Mouse (Mus musculus): Measurements from ENCODE around the gene Adamts20.
"Not testable (repeated sequence)": the region's sequence is repeated elsewhere in the genome, so short reads cannot be mapped to it uniquely, and the experiment has no call there.

Adamts20 gene

DNA sequence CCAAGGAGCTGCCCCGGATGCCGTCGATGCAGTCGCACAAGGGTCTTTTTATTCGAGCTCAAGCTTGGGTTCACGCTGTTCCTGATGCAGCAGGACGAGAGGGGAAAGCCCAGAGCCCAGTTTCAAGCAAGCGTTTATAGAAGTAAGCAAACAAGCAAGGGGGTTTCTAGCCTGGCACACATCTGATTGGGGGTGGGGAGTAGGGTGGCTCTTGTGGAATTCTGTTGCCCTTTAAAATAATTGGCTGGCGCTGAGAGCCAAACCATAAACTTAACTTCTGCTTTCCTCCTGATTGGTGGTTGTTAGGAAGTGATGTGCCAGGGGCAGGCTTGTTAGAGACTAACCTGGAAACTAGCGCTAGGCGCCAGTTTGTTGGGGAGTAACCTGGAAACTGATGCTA lies at the start of gene Adamts20:
Gene Adamts20 (minus strand): TSS at position 101 of the 400 bp plus-strand sequence.
- no peaks in the 10 kb centered on the region for H3K27me3 ChIP-seq (ENCODE audit: insufficient read depth, low read length)
- H3K4me3 ChIP-seq (replicated peaks; ENCODE audit: low read length): no peak within 1 kb of the TSS
- TF ChIP-seq CTCF (conservative IDR thresholded peaks at IDR 0.05; ENCODE audit: low read length): no peak
- TF ChIP-seq POU5F1 (IDR thresholded peaks at IDR 0.05; ENCODE audit: borderline replicate concordance, low read length): no peak
- no peak for TF ChIP-seq NANOG (IDR thresholded peaks at IDR 0.05; ENCODE audit: borderline replicate concordance, low read length)
- no peaks in the 10 kb centered on the region for H3K36me3 ChIP-seq (ENCODE audit: insufficient read depth, low read length)
- no peaks in the 10 kb centered on the region for H3K9me3 ChIP-seq (ENCODE audit: low read length)
- H3K4me1 ChIP-seq (replicated peaks; ENCODE audit: low read depth, low read length): no peaks in the 10 kb centered on the region

DNA sequence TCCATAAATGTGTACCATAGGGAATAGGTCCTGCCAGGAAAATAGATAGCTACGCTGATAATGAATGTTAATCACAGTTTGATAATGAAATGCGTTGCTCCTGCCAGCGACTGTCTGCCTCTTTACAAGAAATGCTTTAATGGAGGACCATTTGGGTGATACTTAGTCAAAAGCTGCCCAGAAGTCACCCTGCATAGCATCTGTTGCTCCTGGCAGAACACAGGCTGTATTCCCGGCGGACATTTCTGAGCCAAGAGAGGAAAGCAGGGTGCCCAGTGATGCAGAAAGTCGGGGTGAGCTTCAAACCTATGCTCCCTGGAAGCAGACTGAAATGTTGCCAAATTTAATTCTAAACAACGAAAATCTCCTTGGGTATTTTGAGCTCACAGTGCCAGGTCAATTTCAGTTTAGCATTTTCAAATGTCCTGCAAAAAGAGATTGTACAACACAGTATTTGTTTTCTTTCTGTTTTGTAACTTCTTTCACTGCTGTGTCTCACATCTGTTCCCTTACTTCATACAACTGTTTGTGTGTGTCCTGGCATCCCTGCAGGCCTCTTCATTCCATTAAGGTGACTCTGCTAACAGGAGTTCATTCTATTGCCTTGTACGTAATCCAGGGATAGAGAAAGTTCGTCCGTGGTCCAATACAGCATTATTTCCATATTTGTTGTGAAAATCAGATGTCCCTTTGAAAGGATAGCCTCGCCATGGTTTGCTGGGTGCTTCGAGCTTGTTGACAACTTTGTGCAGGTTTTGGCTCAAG lies 38.4 kb upstream of the Adamts20 start:
- no peaks in the 10 kb centered on the region for H3K36me3 ChIP-seq (ENCODE audit: insufficient read depth, low read length)

DNA sequence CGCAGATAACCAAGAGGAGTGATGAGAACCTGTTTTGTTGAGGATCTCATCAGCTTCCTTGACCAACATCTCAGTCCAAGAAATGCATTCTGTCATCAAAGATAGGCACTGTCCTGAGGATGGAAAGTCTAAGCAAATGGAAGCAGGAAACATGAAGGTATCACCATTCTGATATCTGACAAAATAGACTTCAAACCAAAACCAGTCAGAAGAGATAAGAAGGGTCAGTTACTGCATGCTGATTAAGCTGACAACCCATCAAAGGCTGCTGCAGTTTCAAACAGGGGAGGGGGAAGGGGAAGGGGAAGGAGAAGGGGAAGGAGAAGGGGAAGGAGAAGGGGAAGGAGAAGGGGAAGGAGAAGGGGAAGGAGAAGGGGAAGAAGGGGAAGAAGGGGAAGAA lies 34.0 kb upstream of the Adamts20 start:
- TF ChIP-seq NANOG (IDR thresholded peaks at IDR 0.05; ENCODE audit: borderline replicate concordance, low read length) (no peak), CTCF (conservative IDR thresholded peaks at IDR 0.05; ENCODE audit: low read length) (no peak), POU5F1 (IDR thresholded peaks at IDR 0.05; ENCODE audit: borderline replicate concordance, low read length) (no peak)
- peaks cover 2% of the 10 kb centered on the region; the same call in 1 of the 2 replicates for H3K9me3 ChIP-seq (ENCODE audit: low read length)
- no peak overlapping the region for H3K4me3 ChIP-seq (replicated peaks; ENCODE audit: low read length)
- no peaks in the 10 kb centered on the region for H3K27me3 ChIP-seq (ENCODE audit: insufficient read depth, low read length)
- no peaks in the 10 kb centered on the region for H3K36me3 ChIP-seq (ENCODE audit: insufficient read depth, low read length)
- H3K4me1 ChIP-seq (replicated peaks; ENCODE audit: low read depth, low read length): no peaks in the 10 kb centered on the region

More for the DNA sequence above, 38.4 kb upstream of the Adamts20 start:
- TF ChIP-seq POU5F1 (IDR thresholded peaks at IDR 0.05; ENCODE audit: borderline replicate concordance, low read length) (no peak), CTCF (conservative IDR thresholded peaks at IDR 0.05; ENCODE audit: low read length) (no peak)
- no peak overlapping the region for H3K4me3 ChIP-seq (replicated peaks; ENCODE audit: low read length)
- no peaks in the 10 kb centered on the region for H3K27me3 ChIP-seq (ENCODE audit: insufficient read depth, low read length)
- H3K9me3 ChIP-seq (ENCODE audit: low read length): peaks cover 15% of the 10 kb centered on the region
- H3K4me1 ChIP-seq (replicated peaks; ENCODE audit: low read depth, low read length): no peaks in the 10 kb centered on the region

DNA sequence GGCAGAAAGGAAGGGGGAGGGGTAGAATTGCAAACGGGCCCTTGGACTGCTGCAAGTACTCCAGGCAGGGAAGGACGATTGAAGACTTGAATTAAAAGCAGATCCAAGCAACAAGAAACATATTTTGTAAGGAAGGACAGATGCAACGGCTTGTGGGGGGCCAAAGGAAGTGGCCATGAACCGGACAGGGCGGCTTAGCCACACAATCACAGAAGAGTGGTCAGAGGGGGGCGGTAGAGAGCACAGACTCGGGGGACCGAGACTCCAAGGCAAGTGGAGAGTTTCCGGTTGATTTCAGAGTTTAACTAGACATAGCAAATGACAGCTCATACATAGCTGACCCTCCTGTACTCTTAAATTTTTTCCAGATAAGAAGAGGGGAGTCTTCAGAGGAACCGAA lies 30.7 kb upstream of the Adamts20 start:
- Histone ChIP-seq H3K36me3 (ENCODE audit: insufficient read depth, low read length) (no peaks in the 10 kb centered on the region), H3K4me3 (replicated peaks; ENCODE audit: low read length) (no peak overlapping the region), H3K4me1 (replicated peaks; ENCODE audit: low read depth, low read length) (no peaks in the 10 kb centered on the region), H3K27me3 (ENCODE audit: insufficient read depth, low read length) (no peaks in the 10 kb centered on the region), H3K9me3 (ENCODE audit: low read length) (peaks cover 5% of the 10 kb centered on the region; the same call in 1 of the 2 replicates)
- no peak for TF ChIP-seq NANOG (IDR thresholded peaks at IDR 0.05; ENCODE audit: borderline replicate concordance, low read length)
- no peak for TF ChIP-seq POU5F1 (IDR thresholded peaks at IDR 0.05; ENCODE audit: borderline replicate concordance, low read length)
- TF ChIP-seq CTCF (conservative IDR thresholded peaks at IDR 0.05; ENCODE audit: low read length): peak; percentile 48

DNA sequence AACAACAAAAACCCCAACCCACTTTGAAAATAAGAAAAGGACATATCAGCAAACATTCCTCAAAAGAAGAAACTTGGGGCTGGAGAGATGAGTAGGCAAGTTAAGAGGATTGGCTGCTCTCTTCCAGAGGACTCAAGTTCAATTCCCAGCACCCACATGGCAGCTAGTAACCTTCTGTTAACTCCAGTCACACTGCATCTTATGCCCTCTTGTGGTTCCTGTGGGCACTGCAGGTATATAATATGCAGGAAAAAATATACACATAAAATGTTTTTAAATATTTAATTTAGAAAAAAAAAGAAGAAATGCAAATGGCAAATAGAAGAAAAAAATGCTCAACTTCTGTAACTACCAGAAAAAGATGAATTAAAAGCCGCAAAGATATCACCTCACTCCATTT lies 29.2 kb upstream of the Adamts20 start:
- Histone ChIP-seq H3K4me1 (replicated peaks; ENCODE audit: low read depth, low read length) (no peaks in the 10 kb centered on the region), H3K9me3 (ENCODE audit: low read length) (peaks cover 5% of the 10 kb centered on the region; the same call in 1 of the 2 replicates), H3K4me3 (replicated peaks; ENCODE audit: low read length) (no peak overlapping the region), H3K36me3 (ENCODE audit: insufficient read depth, low read length) (no peaks in the 10 kb centered on the region), H3K27me3 (ENCODE audit: insufficient read depth, low read length) (no peaks in the 10 kb centered on the region)
- TF ChIP-seq NANOG (IDR thresholded peaks at IDR 0.05; ENCODE audit: borderline replicate concordance, low read length) (no peak), CTCF (conservative IDR thresholded peaks at IDR 0.05; ENCODE audit: low read length) (peak; percentile 77), POU5F1 (IDR thresholded peaks at IDR 0.05; ENCODE audit: borderline replicate concordance, low read length) (no peak)

DNA sequence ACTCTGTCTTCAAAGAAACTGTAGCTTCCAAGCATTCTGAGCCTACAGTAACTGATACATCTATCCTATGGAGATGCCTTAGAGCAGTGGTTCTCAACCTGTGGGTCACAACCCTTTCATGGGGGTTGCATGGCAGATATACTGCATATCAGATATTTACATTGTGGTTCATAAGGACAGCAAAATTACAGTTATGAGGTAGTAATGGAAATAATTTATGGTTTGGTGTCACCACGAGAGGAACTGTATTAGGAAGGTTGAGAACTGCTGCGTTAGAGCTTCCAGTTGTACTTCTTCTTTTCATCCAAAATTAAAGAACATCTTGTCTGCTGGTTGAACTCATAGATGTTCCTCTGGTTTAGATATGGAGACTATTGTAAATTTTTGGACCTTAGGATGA lies 24.2 kb upstream of the Adamts20 start:
- no peak for TF ChIP-seq NANOG (IDR thresholded peaks at IDR 0.05; ENCODE audit: borderline replicate concordance, low read length)
- no peak for TF ChIP-seq CTCF (conservative IDR thresholded peaks at IDR 0.05; ENCODE audit: low read length)
- TF ChIP-seq POU5F1 (IDR thresholded peaks at IDR 0.05; ENCODE audit: borderline replicate concordance, low read length): no peak
- H3K27me3 ChIP-seq (ENCODE audit: insufficient read depth, low read length): no peaks in the 10 kb centered on the region

DNA sequence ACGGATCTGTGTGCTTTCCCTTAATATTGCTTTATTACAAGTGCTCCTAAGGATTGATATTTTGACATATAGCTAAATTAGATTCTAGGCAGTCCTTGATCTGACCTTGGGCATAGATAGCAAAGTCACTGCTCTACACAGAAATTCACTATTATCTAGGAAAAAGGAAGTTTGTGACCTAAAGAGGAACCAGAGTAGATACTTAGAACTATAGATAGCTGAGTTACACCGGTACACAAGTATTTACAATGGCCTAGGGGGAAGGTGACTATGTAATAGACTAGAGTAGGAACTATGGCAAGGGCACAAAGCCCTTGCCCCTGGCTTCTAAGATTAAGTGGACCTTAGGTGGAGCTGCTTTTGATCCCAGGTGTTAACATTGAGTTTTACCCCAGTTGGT lies 22.8 kb upstream of the Adamts20 start:
- not testable (repeated sequence) for H3K36me3 ChIP-seq (ENCODE audit: insufficient read depth, low read length); H3K4me1 ChIP-seq (replicated peaks; ENCODE audit: low read depth, low read length); H3K4me3 ChIP-seq (replicated peaks; ENCODE audit: low read length); H3K27me3 ChIP-seq (ENCODE audit: insufficient read depth, low read length)
- H3K9me3 ChIP-seq (ENCODE audit: low read length): peaks cover 12% of the 10 kb centered on the region

More for the DNA sequence above, 24.2 kb upstream of the Adamts20 start:
- Histone ChIP-seq H3K4me1 (replicated peaks; ENCODE audit: low read depth, low read length) (no peaks in the 10 kb centered on the region), H3K36me3 (ENCODE audit: insufficient read depth, low read length) (no peaks in the 10 kb centered on the region), H3K4me3 (replicated peaks; ENCODE audit: low read length) (no peak overlapping the region), H3K9me3 (ENCODE audit: low read length) (peaks cover 17% of the 10 kb centered on the region)

DNA sequence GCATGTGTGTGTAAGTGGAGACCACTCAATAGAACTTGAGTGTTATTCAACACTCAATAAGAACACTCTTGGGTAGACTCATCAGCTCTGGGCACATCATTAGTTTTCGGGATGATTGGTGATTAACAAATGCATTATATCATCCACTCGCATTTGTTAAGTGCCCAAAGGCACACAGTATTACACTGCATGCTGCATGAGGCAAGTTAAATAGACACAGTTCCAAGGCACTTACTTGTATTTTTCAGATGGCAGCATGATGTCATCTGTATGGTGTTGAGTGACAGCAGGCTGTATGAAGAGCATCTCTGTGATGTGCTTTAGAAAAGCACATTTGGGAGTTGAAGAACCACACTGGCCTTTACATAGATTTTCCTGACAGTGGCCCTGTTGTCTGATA lies 17.3 kb upstream of the Adamts20 start:
- Histone ChIP-seq H3K4me3 (replicated peaks; ENCODE audit: low read length) (no peak overlapping the region), H3K4me1 (replicated peaks; ENCODE audit: low read depth, low read length) (no peaks in the 10 kb centered on the region; the same call in 1 of the 2 replicates), H3K27me3 (ENCODE audit: insufficient read depth, low read length) (no peaks in the 10 kb centered on the region), H3K9me3 (ENCODE audit: low read length) (peaks cover 9% of the 10 kb centered on the region), H3K36me3 (ENCODE audit: insufficient read depth, low read length) (no peaks in the 10 kb centered on the region)
- TF ChIP-seq NANOG (IDR thresholded peaks at IDR 0.05; ENCODE audit: borderline replicate concordance, low read length): no peak
- no peak for TF ChIP-seq POU5F1 (IDR thresholded peaks at IDR 0.05; ENCODE audit: borderline replicate concordance, low read length)
- no peak for TF ChIP-seq CTCF (conservative IDR thresholded peaks at IDR 0.05; ENCODE audit: low read length)

DNA sequence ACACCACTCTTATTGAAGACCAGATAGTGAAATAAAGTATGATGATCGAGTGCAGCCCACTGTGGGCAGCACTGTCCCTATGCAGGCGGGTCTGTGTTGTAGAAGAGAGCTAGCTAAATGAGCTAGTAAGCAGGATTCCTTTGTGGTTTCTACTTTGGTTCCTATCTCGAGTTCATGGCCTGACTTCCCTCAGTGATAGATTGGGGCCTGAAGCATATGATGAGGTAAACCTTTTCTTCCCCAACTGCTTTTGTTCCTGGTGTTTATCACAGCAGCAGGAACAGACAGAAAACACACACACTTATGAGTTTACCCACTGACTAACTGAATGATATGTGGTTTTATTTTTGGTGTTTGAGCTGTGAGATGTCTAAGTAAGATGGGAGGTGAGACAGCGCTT lies 15.6 kb upstream of the Adamts20 start:
- no peak overlapping the region for H3K4me3 ChIP-seq (replicated peaks; ENCODE audit: low read length)
- TF ChIP-seq NANOG (IDR thresholded peaks at IDR 0.05; ENCODE audit: borderline replicate concordance, low read length) (no peak), CTCF (conservative IDR thresholded peaks at IDR 0.05; ENCODE audit: low read length) (no peak), POU5F1 (IDR thresholded peaks at IDR 0.05; ENCODE audit: borderline replicate concordance, low read length) (no peak)

More for the DNA sequence above, 15.6 kb upstream of the Adamts20 start:
- Histone ChIP-seq H3K36me3 (ENCODE audit: insufficient read depth, low read length) (no peaks in the 10 kb centered on the region), H3K9me3 (ENCODE audit: low read length) (no peaks in the 10 kb centered on the region), H3K27me3 (ENCODE audit: insufficient read depth, low read length) (no peaks in the 10 kb centered on the region), H3K4me1 (replicated peaks; ENCODE audit: low read depth, low read length) (peaks cover 2% of the 10 kb centered on the region)

Measured in E14TG2a.4 (cell line).